Mouse (Mus musculus) myocyte (in vitro differentiated cells): ENCODE data around the gene Tbc1d17.

ENCODE experiments used
- CEBPB ChIP-seq: IDR thresholded peaks from 2 replicates; pipeline ENCODE4 v1.6.1; 2011; ENCODE audit warnings: mild to moderate bottlenecking, moderate library complexity; ENCODE audit not compliant: poor library complexity, insufficient read depth, severe bottlenecking
- MAX ChIP-seq: IDR thresholded peaks from one replicate; pipeline ENCODE4 v1.6.1; 2011; ENCODE audit warnings: low read depth, mild to moderate bottlenecking, control low read depth

DNA sequence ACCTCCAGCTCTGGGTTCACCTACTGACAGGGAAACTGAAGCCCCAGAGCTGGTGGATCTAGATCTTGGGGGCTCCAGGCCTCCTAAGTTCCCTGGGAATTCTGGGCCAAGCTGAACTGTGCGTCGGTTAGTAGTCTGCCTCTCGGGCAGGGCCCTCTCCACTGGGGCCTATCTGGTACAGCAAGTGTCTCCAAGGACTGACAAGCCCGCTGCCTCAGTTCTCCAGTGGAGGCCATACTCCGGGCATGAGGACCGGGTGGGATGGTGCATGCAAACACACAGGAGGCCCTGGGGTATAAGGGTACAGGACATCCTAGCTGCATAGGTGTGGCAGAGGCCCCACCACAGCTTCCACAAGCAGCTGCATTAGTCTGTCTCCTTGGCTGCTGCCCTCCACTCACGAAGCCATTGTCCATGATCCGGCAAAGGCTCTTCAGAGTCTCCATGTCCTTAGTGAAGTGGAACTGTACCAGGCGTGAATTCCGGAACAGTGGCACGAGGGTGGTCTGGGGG, 15.2 kb upstream of the Tbc1d17 start:
- no peak for TF ChIP-seq MAX
- no peak for TF ChIP-seq CEBPB
